Mouse (Mus musculus): ENCODE measurements around the gene Snd1.

Snd1 gene

DNA sequence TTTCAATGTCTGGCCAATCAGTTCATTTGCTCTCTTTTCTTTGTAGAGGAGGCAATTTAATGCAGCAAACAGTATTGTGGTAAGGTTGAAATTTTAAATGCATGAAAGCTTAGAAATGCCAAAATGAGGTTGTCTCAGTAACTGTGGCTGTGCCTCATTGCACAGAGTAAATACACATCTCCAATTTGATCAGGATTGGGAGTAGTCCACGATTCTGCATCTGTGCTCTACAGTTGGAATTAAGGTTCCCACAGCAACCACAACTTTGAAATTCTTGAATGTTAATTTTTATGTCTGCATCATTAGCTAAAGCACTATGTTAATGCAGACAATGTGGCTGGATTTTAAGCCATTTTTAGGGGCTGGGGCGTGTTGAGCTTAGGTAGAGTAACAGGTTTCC lies 72.0 kb downstream of the Snd1 start:
- no peak for DNase-seq (ENCODE audit: low read depth)

- no peak for DNase-seq (ENCODE audit: low read depth)
Observed at GRCm38 (mm10) chr6:28549374-28549773, 74.4 kb downstream of the Snd1 start.

- no peak for DNase-seq (ENCODE audit: low read depth)
Observed at GRCm38 (mm10) chr6:28550255-28551004, 75.5 kb downstream of the Snd1 start.

- no peak for DNase-seq (ENCODE audit: low read depth)
Observed at GRCm38 (mm10) chr6:28554470-28554869, 79.5 kb downstream of the Snd1 start.

- no peak for DNase-seq (ENCODE audit: low read depth)
Observed at GRCm38 (mm10) chr6:28555002-28555401, 80.1 kb downstream of the Snd1 start.

- no peak for DNase-seq (ENCODE audit: low read depth)
Observed at GRCm38 (mm10) chr6:28555428-28555827, 80.5 kb downstream of the Snd1 start.

- DNase-seq (ENCODE audit: low read depth) = no peak
Observed at GRCm38 (mm10) chr6:28557728-28558127, 82.8 kb downstream of the Snd1 start.

- no peak for DNase-seq (ENCODE audit: low read depth)
Observed at GRCm38 (mm10) chr6:28559419-28559818, 84.5 kb downstream of the Snd1 start.

DNA sequence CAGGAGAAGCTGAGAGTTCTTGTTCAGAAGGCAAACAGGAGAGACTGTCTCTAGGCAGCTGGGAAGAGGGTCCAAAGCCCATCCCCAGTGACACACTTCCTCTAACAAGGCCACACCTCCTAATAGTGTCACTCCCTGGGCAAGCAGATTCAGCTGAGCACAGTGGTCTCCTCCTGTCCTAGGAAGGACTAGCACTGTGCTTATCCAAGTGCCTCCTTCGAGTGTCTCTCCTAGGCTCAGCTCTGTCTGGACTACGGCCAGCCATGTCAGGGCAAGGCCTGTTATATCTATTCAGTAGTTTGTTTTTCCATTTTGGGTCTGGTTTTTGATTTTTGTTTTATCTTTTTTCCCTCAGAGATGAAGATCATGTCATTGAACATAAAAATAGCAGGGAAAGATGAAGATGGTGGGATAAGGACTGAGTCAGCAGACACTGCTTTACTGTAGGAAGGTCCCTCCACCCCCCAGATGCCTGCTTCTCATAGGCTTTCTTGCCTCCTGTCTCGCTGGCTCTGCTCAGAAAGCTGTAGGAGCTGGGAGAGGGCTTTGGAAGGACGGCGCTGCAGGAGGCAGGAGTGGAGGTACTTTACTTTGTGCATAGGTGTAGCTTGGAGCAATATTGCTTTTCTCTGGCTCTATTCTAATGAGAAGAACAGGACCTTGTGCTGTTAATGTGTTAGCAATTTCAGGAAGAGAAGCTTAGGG lies 86.5 kb downstream of the Snd1 start:
- no peak for DNase-seq (ENCODE audit: low read depth)

GRCm38 (mm10) chr6:28562323-28563044 lies 87.5 kb downstream of the Snd1 start:
- DNase-seq (ENCODE audit: low read depth) = no peak

GRCm38 (mm10) chr6:28567978-28568377 lies 93.0 kb downstream of the Snd1 start:
- no peak for DNase-seq (ENCODE audit: low read depth)

- no peak for DNase-seq (ENCODE audit: low read depth)
Observed at GRCm38 (mm10) chr6:28571946-28572345, 97.0 kb downstream of the Snd1 start.

GRCm38 (mm10) chr6:28572991-28573759 lies 98.2 kb downstream of the Snd1 start:
- no peak for DNase-seq (ENCODE audit: low read depth)

DNA sequence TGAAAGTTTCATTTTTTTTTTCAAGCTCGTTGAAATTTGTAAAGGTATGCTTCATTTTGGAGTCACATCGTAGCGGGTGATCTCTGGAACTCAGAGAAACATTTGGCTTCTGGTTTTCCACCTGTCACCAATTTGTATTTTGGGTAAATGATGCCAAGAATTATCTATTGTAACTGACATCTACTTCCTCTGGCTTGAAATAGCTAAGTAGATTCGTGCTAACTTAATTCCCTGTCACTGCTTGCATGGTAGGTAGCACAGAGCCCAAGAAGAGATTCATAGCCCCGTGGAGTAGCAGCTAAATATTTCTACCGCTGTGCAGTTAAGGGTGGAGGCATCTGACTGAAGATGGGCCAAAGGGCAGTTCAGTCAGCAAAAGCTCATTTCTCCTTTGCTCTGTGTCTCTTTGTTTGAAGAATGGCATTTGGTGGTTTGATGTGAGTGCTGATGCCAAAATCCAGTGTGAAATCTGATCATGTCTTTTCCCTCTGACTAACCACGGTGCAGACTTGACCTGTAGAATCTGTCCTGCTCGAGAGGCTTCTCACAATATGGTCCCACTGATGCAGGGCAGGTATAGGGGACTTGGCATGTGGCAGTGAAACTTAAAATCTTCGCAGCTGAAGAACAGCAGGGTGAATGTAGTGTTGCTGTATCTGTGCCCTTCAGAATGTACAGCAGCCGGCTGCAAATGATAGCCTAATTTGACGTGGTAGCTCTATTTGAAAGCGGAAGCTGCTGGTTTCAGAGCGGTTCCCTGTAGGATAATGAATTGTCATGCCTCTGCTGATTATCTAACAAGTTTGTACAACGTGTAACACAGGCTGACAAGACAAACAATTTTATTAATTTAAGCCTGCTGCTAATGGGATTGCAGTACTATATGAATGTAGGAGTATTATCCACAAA lies 101.7 kb downstream of the Snd1 start:
- no peak for DNase-seq (ENCODE audit: low read depth)

- no peak for DNase-seq (ENCODE audit: low read depth)
Observed at GRCm38 (mm10) chr6:28582847-28583246, 107.9 kb downstream of the Snd1 start.

DNA sequence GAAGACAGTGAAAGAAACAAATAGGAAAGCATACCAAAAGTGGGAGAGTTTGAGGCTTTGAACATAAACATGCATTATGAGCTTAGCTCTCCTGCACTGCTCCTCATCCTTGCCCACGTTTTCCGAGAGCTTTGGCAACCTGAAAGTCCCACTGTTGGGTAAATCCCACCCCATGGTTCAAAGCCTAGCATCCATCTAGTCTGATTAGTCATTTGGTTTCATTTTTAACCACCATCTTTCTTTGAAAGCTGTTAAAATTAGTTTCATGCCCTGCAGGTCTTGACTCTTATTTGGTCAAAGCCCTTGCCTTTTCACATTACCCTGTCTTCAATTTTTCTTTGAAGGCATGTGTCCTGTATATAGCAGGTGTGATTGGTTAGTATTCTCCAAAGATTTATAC lies 108.5 kb downstream of the Snd1 start:
- DNase-seq (ENCODE audit: low read depth) = no peak

DNA sequence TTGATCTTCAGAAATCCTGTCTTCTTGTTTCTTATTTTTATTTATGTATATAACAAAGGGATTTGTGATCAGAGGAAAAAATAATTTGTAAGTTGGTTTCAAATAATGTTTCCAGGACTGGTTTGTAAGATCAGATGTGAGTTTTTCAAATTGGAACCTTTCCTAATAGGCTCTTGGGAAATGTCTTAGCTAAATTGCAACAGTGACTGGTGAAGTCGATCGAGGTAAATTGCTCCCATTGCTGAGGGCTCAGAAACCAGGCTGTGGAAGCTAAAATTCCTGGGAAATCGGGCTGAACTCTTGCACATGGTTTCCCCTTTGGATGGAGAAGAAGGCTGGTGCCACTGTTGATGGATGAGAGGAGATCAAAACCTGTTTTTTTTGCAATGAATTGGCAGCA lies 111.9 kb downstream of the Snd1 start:
- no peak for DNase-seq (ENCODE audit: low read depth)

DNA sequence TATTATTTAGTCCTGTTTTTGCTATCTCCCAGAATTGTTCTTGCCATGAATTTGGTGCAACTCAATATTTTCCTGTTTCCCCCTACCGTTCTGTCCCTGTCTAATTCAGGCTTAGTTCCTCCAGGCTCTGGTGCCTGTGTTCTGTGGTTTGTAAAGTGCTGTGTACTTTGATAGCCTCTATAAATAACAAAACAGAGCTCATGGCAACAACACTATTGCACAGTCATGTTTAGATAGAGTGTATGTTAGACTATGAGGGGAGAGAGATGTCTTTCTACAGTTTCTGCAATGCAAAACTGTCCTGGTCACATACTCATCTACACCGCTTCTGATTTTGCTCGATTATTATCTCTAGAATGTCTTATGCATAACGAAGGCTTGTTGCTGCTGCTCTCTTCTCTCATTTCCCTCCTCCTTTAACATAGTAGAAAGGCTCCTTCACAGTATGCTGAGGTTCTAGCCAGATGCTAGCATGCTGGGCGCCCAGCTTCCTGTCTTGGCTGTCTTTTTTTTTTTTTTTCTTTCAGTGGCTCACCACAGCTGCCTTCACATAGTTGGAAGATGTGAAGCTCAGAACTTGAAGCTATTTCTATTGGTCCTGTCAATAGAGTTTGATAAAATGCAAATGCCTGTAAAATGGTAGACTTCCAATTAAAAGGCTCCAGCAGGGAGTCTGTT lies 113.7 kb downstream of the Snd1 start:
- DNase-seq (ENCODE audit: low read depth) = peak; percentile 46

GRCm38 (mm10) chr6:28592323-28592893 lies 117.5 kb downstream of the Snd1 start:
- no peak for DNase-seq (ENCODE audit: low read depth)

GRCm38 (mm10) chr6:28593708-28594107 lies 118.8 kb downstream of the Snd1 start:
- no peak for DNase-seq (ENCODE audit: low read depth)
